Mouse (Mus musculus) heart, postnatal 10 days (tissue): ENCODE data around the gene B3gat3. TPM values are rescaled to one million over a fixed set of nuclear protein-coding genes. Genes with fewer than 3 reads are reported as not detected.
"Not testable (repeated sequence)": the region's sequence is repeated elsewhere in the genome, so short reads cannot be mapped to it uniquely, and the experiment has no call there.

Experiments used
- DNase-seq, 2 experiments: peaks; one replicate each; pipeline ENCODE4 v3.0.0; 2021
- intact Hi-C: fragments of 180-260 bp; cut with DNase I; formaldehyde crosslinking; loops from one replicate; pipeline ENCODE4 v1.15.1; 2025
- total RNA-seq, 2 experiments: library from RNA; stranded (reverse); gene quantifications; 2 replicates each; pipeline ENCODE4 v1.2.3; 2021

B3gat3 gene
- total RNA-seq, 2 experiments from 2014 or later, result 38.7 to 41.8 TPM

GRCm38 (mm10) chr19:8897211-8897864, 22.8 kb upstream of the B3gat3 start:
- intact Hi-C loops, result not testable (repeated sequence)
- peak; percentile 60 to 72 for DNase-seq

GRCm38 (mm10) chr19:8897865-8898495, 22.2 kb upstream of the B3gat3 start, which contains the start of gene Ganab:
Ganab (plus strand) TSS chr19:8898071.
- DNase-seq, result peak; percentile 96 to 98
- intact Hi-C loops, result no loop called here

- no peak for DNase-seq
- intact Hi-C loops, result no loop called here
Measured at GRCm38 (mm10) chr19:8898576-8898975, 21.6 kb upstream of the B3gat3 start.

- intact Hi-C loops, result no loop called here
- no peak for DNase-seq
Measured at GRCm38 (mm10) chr19:8899079-8899478, 21.1 kb upstream of the B3gat3 start.

- intact Hi-C loops, result no loop called here
- no peak for DNase-seq
Measured at GRCm38 (mm10) chr19:8903412-8903811, 16.8 kb upstream of the B3gat3 start.

- no peak for DNase-seq
- intact Hi-C loops, result no loop called here
Measured at GRCm38 (mm10) chr19:8908531-8908930, 11.6 kb upstream of the B3gat3 start.

- intact Hi-C loops, result no loop called here
Measured at GRCm38 (mm10) chr19:8911810-8912209, 8.4 kb upstream of the B3gat3 start.

DNA sequence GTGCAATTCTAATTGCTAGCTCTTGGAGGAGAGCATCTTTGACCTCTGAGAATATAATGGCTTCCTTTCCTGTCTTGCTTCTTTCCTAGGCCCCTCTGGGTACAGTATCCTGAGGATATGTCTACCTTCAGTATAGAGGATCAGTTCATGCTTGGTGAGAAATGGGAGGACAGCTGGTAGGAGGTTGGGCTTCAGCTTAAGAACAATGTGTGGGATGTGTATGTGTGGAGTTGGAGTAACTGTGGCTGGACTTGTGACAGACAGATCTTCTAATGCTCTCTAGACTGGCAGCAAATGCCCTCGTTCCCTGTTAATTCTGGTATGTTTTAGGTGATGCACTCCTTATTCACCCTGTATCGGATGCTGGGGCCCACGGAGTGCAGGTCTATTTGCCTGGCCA, 6.0 kb upstream of the B3gat3 start:
- intact Hi-C loops, result no loop called here
- DNase-seq, result no peak

More at GRCm38 (mm10) chr19:8911810-8912209, 8.4 kb upstream of the B3gat3 start:
- DNase-seq, result no peak

DNA sequence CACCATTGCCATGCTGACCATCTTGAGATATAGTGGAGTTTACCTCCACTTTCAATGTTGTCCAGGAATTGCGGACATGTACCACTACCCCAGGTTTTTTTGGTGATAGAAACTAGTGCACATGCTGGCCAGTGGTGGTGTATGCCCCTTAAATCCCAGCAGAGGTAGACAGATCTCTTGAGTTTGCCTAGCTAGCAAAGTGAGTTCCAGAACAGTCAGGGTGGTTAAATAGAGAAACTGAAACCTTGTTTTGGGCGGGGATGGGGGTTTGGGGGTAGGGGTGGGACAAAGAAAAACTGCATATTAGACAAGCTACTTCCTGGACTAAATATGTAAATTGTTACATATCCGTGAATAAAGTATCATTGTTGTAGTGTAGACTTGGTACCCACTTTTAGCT, 1.2 kb upstream of the B3gat3 start:
- intact Hi-C loops, result no loop called here

DNA sequence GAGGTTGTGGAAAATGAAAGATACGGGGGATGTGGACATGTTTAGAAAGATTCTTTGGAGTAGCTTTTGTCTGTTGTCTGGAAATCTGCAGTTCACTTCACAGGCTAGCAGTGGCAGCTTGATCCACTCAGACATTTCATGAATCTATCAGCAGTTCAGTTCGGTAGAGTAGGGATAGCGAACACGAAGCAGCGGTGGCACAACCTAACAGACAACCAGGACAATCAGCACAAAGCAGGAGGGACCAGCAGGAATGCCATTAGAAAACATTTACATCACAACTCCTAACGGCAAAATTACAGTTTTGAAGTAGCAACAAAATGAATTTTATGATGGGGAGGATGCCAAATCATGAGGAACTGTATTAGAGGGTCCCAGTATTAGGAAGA, 496 bp upstream of the B3gat3 start:
- no peak for DNase-seq
- intact Hi-C loops, result no loop called here

More for the DNA sequence above, 1.2 kb upstream of the B3gat3 start:
- no peak for DNase-seq

DNA sequence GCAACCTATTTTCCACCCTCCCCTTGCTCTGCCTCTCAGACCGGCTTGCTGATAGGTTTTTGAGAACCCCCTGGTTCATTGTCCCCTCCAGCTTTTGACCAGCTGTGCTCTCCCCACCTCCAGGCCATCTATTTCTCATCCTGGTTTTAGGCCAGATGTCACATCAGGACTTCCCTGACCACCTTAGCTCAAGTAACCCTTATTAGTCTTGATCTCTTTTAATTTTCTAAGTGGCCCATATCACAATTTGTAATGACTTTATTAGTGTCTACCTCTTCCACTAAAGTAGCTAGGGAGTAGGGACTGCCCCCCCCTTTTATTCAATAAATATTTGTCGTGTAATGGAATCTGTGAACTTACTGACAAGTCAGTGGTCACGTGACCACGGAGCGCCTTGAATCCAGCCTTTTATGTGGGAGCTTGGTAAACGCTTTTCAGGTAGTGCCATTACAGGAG, 690 bp downstream of the B3gat3 start:
- peak in 1 of 2 experiments; percentile 52 for DNase-seq
- intact Hi-C loops, result no loop called here

- DNase-seq, result no peak
- intact Hi-C loops, result no loop called here
Measured at GRCm38 (mm10) chr19:8921741-8922140, 1.6 kb downstream of the B3gat3 start.

GRCm38 (mm10) chr19:8926766-8927165, 6.6 kb downstream of the B3gat3 start:
- DNase-seq, result no peak
- intact Hi-C loops, result no loop called here

DNA sequence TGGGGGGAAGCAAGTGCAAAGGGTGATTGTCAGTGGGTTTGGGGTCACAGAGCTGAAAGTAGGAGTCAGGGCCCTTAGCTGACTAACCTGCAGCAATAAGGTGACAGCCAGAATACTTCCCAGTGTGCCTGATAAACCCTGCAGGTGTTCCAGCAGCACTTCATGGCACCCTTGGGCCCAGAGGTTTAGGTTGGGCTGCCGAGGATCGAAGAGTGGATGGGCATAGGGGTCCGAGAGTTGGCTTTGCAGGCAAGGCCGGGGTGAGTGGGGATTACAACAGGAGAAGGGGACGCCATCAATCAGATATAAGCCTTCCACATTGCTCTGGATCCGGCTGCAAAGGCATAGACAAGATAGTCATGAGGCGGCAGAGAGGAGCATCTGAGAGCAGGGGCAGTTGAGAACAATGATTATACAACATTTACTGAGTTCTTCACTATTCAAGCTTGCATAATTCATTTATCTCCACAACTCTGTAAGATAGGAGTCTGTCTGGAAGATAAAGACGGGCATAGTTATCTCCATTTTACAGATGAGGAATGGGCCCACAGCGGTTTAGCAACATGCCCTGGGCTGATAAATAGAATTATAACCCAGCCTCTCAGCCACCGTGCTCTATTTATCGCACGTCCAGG, 7.8 kb downstream of the B3gat3 start:
- intact Hi-C loops, result no loop called here
- no peak for DNase-seq

GRCm38 (mm10) chr19:8928689-8929223, 8.6 kb downstream of the B3gat3 start:
- intact Hi-C loops, result no loop called here
- no peak for DNase-seq

DNA sequence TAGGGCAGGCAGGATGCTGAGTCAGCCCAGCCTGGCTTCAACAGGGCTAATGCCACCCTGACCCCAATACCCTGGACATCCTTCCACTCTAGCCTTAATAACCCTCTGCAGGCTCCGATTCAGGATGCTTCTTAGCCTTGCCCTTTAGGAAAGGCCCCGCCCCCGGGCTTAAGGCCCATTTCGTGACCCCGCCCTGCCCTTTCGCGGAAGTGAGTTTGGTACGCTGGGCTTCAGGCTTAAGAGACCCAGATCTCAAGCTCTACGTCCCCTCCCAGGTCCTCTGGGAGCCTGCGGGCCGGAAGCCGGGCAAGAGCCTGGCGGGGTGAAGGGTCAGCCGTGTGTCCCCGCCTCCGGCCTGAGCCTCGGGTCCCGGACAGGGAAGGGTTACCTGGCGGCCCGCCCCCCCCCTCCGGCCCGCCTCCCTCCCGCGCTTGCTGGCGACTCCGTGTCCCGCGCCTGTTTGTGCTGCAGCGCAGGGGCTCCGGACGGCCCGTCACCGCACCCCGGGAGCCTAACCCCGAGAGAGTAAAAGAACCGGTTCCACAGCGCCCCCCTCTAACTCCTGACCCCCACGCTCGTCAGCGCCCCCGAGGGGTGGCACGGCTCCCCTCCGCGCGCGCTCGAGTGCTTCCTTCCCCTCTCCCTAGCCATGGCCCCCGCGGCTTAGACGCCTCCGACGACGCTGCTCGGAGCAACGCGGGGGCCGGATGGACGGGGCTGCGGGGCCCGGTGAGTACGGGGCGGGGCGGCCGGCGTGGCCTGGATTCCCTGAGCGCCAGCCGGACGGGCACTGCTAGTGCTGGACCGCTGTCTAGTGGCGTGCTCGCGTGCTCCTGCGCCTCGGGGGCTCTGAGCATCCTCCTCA, 9.3 kb downstream of the B3gat3 start, which contains the start of the genes Rom1 and Eml3:
Gene Rom1, minus strand, starts transcription at position 133 of the 865 bp plus-strand sequence.
Gene Eml3, plus strand, starts transcription at position 329 of the 865 bp plus-strand sequence.
- intact Hi-C loops, result no loop called here

GRCm38 (mm10) chr19:8930117-8930516, 9.9 kb downstream of the B3gat3 start:
- intact Hi-C loops, result no loop called here
- no peak for DNase-seq

More for the DNA sequence above, 9.3 kb downstream of the B3gat3 start, which contains the start of the genes Rom1 and Eml3:
- DNase-seq, result peak; percentile 94 to 95

DNA sequence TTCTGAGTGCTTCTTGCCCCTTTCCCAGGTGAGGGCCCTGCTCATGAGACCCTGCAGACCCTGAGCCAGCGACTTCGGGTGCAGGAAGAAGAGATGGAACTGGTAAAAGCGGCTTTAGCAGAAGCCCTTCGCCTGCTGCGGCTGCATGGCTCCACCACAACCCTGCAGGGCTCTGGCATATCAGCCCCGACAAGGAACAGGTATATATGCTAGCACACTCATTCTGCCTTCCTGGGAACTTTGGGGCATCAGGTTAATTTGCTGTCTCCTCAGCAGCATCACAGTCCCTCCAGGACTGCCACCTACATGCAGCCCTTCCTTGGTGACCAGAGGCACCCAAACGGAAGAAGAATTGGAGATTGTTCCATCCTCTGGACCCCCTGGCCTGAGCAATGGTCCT, 10.6 kb downstream of the B3gat3 start:
- intact Hi-C loops, result no loop called here
- no peak for DNase-seq

- DNase-seq, result no peak
- intact Hi-C loops, result no loop called here
Measured at GRCm38 (mm10) chr19:8936736-8937135, 16.6 kb downstream of the B3gat3 start.

- intact Hi-C loops, result no loop called here
- DNase-seq, result no peak
Measured at GRCm38 (mm10) chr19:8940526-8941133, 20.5 kb downstream of the B3gat3 start.
